Comparison of ENCODE assay signal across 14 mouse cellular contexts in the genomic region with DNA sequence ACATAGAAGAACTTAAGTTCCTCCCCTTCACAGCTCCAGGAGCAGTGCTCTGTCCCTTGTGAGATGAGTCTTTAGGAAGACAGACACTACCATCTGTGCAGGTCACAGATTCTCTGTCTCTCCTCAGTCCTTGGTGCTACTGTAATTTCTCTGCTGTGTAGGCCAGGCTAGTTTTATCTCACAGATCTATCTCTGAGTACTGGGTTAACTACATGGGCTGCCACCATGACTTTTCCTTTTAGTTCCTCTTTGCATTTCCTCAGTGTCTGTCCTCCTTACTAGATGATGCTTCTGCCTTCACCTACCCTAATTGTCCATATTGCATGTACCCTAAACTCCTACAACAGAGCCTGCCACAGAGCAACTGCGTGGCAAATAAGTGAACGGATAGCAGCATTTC.
"Had no signal": no experiment of that assay in that cellular context is flagged by ENCODE, and none has a peak within 500 bp of the region (broad histone marks: within the 10 kb centered on the region; RNA-seq: fewer than 3 reads in every experiment).

No protein-coding gene starts in this region.

- H3K27me3 ChIP-seq: kidney, embryonic 15.5 days; limb, embryonic 12.5 days; liver, embryonic 13.5 days; lung, embryonic 15.5 days; midbrain, embryonic 12.5 days; neural tube, embryonic 15.5 days had no signal

- H3K27ac ChIP-seq: kidney, embryonic 15.5 days; limb, embryonic 12.5 days; liver, embryonic 13.5 days; lung, embryonic 15.5 days; midbrain, embryonic 12.5 days; neural tube, embryonic 15.5 days; stomach, postnatal 0 days had no signal

- H3K4me3 ChIP-seq: kidney, embryonic 15.5 days; limb, embryonic 12.5 days; liver, embryonic 13.5 days; lung, embryonic 15.5 days; midbrain, embryonic 12.5 days; myocyte; neural tube, embryonic 15.5 days had no signal

- ATAC-seq: liver, postnatal 0 days had no signal

- H3K9ac ChIP-seq: kidney, embryonic 15.5 days; limb, embryonic 12.5 days; liver, embryonic 13.5 days; liver, postnatal 0 days; lung, embryonic 15.5 days; midbrain, embryonic 12.5 days; neural tube, embryonic 15.5 days had no signal

- H3K4me1 ChIP-seq: kidney, embryonic 15.5 days; limb, embryonic 12.5 days; liver, embryonic 13.5 days; lung, embryonic 15.5 days; midbrain, embryonic 12.5 days; neural tube, embryonic 15.5 days had no signal

- DNase-seq: kidney, adult 2 months; kidney, postnatal 25 days; liver; liver, embryonic 13.5 days; liver, postnatal 0 days; lung, postnatal 14 days; thymus, postnatal 4 days had no signal

- H3K4me2 ChIP-seq: kidney, embryonic 15.5 days; limb, embryonic 12.5 days; liver, embryonic 13.5 days; lung, embryonic 15.5 days; midbrain, embryonic 12.5 days; neural tube, embryonic 15.5 days had no signal

- H3K9me3 ChIP-seq: kidney, embryonic 15.5 days; limb, embryonic 12.5 days; liver, embryonic 13.5 days; lung, embryonic 15.5 days; midbrain, embryonic 12.5 days; neural tube, embryonic 15.5 days had no signal
